Mouse (Mus musculus): ENCODE results near the gene Cd80. TPM values are rescaled to one million over a fixed set of nuclear protein-coding genes. Genes with fewer than 3 reads are reported as not detected.

Gene Cd80
- polyA plus RNA-seq (2012; rRNA removed) = 0.09 and 0.27 TPM in 2 replicates

GRCm38 (mm10) chr16:38455511-38456418 is at the start of gene Cd80:
Cd80 (plus strand) TSS chr16:38455561.

GRCm38 (mm10) chr16:38432498-38433425 is 22.6 kb upstream of the Cd80 start, which contains the start of gene Pla1a:
Pla1a (minus strand) TSS chr16:38433145.

GRCm38 (mm10) chr16:38452442-38453202 is 2.7 kb upstream of the Cd80 start, which contains the start of gene Adprh:
Adprh (minus strand) TSS chr16:38452703.

GRCm38 (mm10) chr16:38522129-38523084 is 67.0 kb downstream of the Cd80 start, which contains the start of gene Timmdc1:
Timmdc1 (minus strand) TSS chr16:38522663.

Other genes with a start within 250 kb of the Cd80 start
- 5.1 and 6.8 TPM in 2 replicates for gene Nr1i2, start 160.7 kb upstream of the Cd80 start, polyA plus RNA-seq (2012; rRNA removed)
- gene Maats1, start 113.4 kb upstream of the Cd80 start, polyA plus RNA-seq (2012; rRNA removed) = not detected in 2 replicates
- 20.0 and 23.5 TPM in 2 replicates for gene Cox17, start 108.6 kb upstream of the Cd80 start, polyA plus RNA-seq (2012; rRNA removed)
- not detected in 2 replicates for gene Gm21987, start 108.5 kb upstream of the Cd80 start, polyA plus RNA-seq (2012; rRNA removed)
- gene Popdc2, start 93.4 kb upstream of the Cd80 start, polyA plus RNA-seq (2012; rRNA removed) = 11.5 and 13.2 TPM in 2 replicates
- gene Pla1a, start 22.4 kb upstream of the Cd80 start, polyA plus RNA-seq (2012; rRNA removed) = 0.78 and 1.4 TPM in 2 replicates
- 16.8 and 17.9 TPM in 2 replicates for gene Adprh, start 2.9 kb upstream of the Cd80 start, polyA plus RNA-seq (2012; rRNA removed)
- 16.2 and 41.3 TPM in 2 replicates for gene Timmdc1, start 67.1 kb downstream of the Cd80 start, polyA plus RNA-seq (2012; rRNA removed)
- gene Poglut1, start 94.7 kb downstream of the Cd80 start, polyA plus RNA-seq (2012; rRNA removed) = 4.5 and 5.1 TPM in 2 replicates
- gene Tmem39a, start 103.1 kb downstream of the Cd80 start, polyA plus RNA-seq (2012; rRNA removed) = 17.3 and 23.3 TPM in 2 replicates

Data from stomach, adult 2 months (tissue).